Mouse (Mus musculus) myocyte (in vitro differentiated cells): ENCODE data around the gene Klc2.

Source experiments
- CEBPB ChIP-seq: IDR thresholded peaks from 2 replicates; pipeline ENCODE4 v1.6.1; 2011; ENCODE audit warnings: mild to moderate bottlenecking, moderate library complexity; ENCODE audit not compliant: poor library complexity, insufficient read depth, severe bottlenecking
- MAX ChIP-seq: IDR thresholded peaks from one replicate; pipeline ENCODE4 v1.6.1; 2011; ENCODE audit warnings: low read depth, mild to moderate bottlenecking, control low read depth
- POLR2A ChIP-seq: IDR thresholded peaks from one replicate; pipeline ENCODE4 v1.6.1; 2011; ENCODE audit warnings: low read depth, mild to moderate bottlenecking, control low read depth, moderate library complexity; ENCODE audit not compliant: insufficient read length
- POLR2AphosphoS2 ChIP-seq: IDR thresholded peaks from one replicate; pipeline ENCODE4 v1.6.1; 2011; ENCODE audit warnings: low read depth, control low read depth; ENCODE audit not compliant: insufficient read length
- TCF3 ChIP-seq: IDR thresholded peaks from one replicate; pipeline ENCODE4 v1.6.1; 2011; ENCODE audit warnings: low read depth, control low read depth; ENCODE audit not compliant: insufficient read length

DNA sequence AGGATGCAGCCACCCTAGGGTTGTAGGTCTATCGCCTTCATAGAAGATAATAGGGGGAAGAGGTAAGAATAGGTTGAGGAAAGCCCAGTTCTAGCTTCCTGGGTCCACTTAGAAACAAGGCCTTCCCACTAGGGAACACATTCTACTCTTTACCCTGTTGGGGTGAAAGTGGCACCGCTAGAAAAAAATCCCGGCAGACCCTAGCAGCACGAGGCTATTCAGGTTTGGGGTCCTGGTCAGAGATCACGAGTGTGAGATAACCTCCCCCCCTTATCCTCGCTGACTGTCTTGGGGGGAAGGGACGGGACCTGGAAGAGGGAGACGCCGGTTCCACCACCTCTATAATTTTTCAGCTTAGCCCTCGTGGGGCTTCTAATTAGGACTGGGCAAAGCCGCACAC is 47.3 kb downstream of the Klc2 start:
- TF ChIP-seq POLR2A (no peak), MAX (no peak), CEBPB (no peak), POLR2AphosphoS2 (no peak), TCF3 (no peak)
